ENCODE assay signal across 8 mouse cellular contexts in the genomic region with DNA sequence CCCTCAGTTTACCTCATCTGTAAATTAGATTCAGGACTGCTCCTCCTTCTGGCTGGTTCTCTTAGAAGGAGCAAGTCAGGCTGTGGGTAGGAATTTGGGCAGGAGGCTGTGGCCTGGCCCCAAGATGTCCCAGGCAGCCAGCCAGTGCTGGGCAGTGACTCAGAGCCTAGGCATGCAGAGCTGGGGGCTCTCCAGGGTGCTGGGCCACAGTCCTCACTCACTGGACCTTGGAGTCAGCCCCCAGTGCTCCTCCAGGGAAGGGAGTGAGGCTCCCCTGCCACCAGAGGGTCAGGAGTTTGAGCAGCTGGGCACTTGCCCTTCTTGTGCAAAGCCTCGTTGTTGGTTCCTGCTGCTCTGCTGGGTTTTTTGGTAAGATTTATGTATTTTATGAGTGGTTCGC. TPM values are rescaled to one million over a fixed set of nuclear protein-coding genes. Genes with fewer than 3 reads are reported as not detected.
A peak's percentile ranks its signal among the peaks of the same experiment; 100 is the strongest.
DNase-seq lines count a peak whose midpoint lies in the region; ATAC-seq lines count a peak whose summit lies in the region.

No protein-coding gene starts in this region.

- intact Hi-C loops in gastrocnemius, postnatal 14 days (cut with DNase I; ENCODE audit: low total_unique reads), result no loop called here

- H3K9ac ChIP-seq in kidney, embryonic 14.5 days (ENCODE audit: low read depth, low read length), result no peak overlapping the region
- H3K9ac ChIP-seq in stomach, embryonic 14.5 days (replicated peaks; ENCODE audit: low read depth, low read length), result no peak overlapping the region
- no peak overlapping the region for H3K9ac ChIP-seq in forebrain, embryonic 11.5 days (ENCODE audit: low read length)
- H3K9ac ChIP-seq in hindbrain, embryonic 16.5 days (ENCODE audit: low read depth, low read length), result no peak overlapping the region

- ATAC-seq in kidney, embryonic 14.5 days (ENCODE audit: low FRiP score, low TSS enrichment), result 0 out of 2 replicates have a peak, but pooled peaks have one; percentile 34
- ATAC-seq in stomach, embryonic 14.5 days (ENCODE audit: insufficient number of reproducible peaks, insufficient read depth, low FRiP score, low read depth), result no peak
- ATAC-seq in forebrain, embryonic 11.5 days (replicated peaks; ENCODE audit: low FRiP score), result no peak
- no peak for ATAC-seq in hindbrain, embryonic 16.5 days

- H3K27ac ChIP-seq in kidney, embryonic 14.5 days (ENCODE audit: low read depth, low read length), result peak overlapping the region; percentile 11; the same call in 1 of the 2 replicates
- peak overlapping the region; percentile 22; the same call in 1 of the 2 replicates for H3K27ac ChIP-seq in stomach, embryonic 14.5 days (ENCODE audit: low read length)
- H3K27ac ChIP-seq in forebrain, embryonic 11.5 days (ENCODE audit: low read depth, low read length), result no peak overlapping the region
- H3K27ac ChIP-seq in hindbrain, embryonic 16.5 days (ENCODE audit: low read depth, low read length), result no peak overlapping the region

- peaks cover 30% of the 10 kb centered on the region for H3K36me3 ChIP-seq in kidney, embryonic 14.5 days (ENCODE audit: control insufficient read depth, insufficient read depth, low read length)
- peaks cover 18% of the 10 kb centered on the region for H3K36me3 ChIP-seq in stomach, embryonic 14.5 days (ENCODE audit: control insufficient read depth, insufficient read depth, low read length)
- peaks cover 2% of the 10 kb centered on the region; the same call in 1 of the 2 replicates for H3K36me3 ChIP-seq in forebrain, embryonic 11.5 days (ENCODE audit: control insufficient read depth, insufficient read depth, low read length)
- H3K36me3 ChIP-seq in hindbrain, embryonic 16.5 days (ENCODE audit: control insufficient read depth, insufficient read depth, low read length), result no peaks in the 10 kb centered on the region

- H3K27me3 ChIP-seq in kidney, embryonic 14.5 days (ENCODE audit: control insufficient read depth, insufficient read depth, low read length), result no peaks in the 10 kb centered on the region
- no peaks in the 10 kb centered on the region for H3K27me3 ChIP-seq in stomach, embryonic 14.5 days (ENCODE audit: control insufficient read depth, insufficient read depth, low read length)
- no peaks in the 10 kb centered on the region for H3K27me3 ChIP-seq in forebrain, embryonic 11.5 days (ENCODE audit: control insufficient read depth, insufficient read depth, low read length)
- H3K27me3 ChIP-seq in hindbrain, embryonic 16.5 days (replicated peaks; ENCODE audit: control insufficient read depth, insufficient read depth, low read length), result no peaks in the 10 kb centered on the region

- WGBS in kidney, embryonic 14.5 days, result 50% methylated on average over 2 of the region's 2 CpGs
- 65% methylated on average over 2 of the region's 2 CpGs for WGBS in stomach, embryonic 14.5 days
- 86% methylated on average over 2 of the region's 2 CpGs for WGBS in forebrain, embryonic 11.5 days
- 75% methylated on average over 2 of the region's 2 CpGs for WGBS in hindbrain, embryonic 16.5 days

- H3K9me3 ChIP-seq in kidney, embryonic 14.5 days (ENCODE audit: control insufficient read depth, low read length), result no peaks in the 10 kb centered on the region
- no peaks in the 10 kb centered on the region for H3K9me3 ChIP-seq in stomach, embryonic 14.5 days (ENCODE audit: control insufficient read depth, low read depth, low read length)
- H3K9me3 ChIP-seq in forebrain, embryonic 11.5 days (ENCODE audit: control insufficient read depth, low read length), result no peaks in the 10 kb centered on the region
- H3K9me3 ChIP-seq in hindbrain, embryonic 16.5 days (ENCODE audit: control insufficient read depth, low read length), result no peaks in the 10 kb centered on the region

- H3K4me2 ChIP-seq in kidney, embryonic 14.5 days (replicated peaks; ENCODE audit: low read depth, low read length), result no peak overlapping the region
- H3K4me2 ChIP-seq in stomach, embryonic 14.5 days (replicated peaks; ENCODE audit: low read depth, low read length), result no peak overlapping the region
- H3K4me2 ChIP-seq in forebrain, embryonic 11.5 days (ENCODE audit: low read depth, low read length, severe bottlenecking), result no peak overlapping the region
- H3K4me2 ChIP-seq in hindbrain, embryonic 16.5 days (ENCODE audit: low read length), result no peak overlapping the region

- H3K4me3 ChIP-seq in kidney, embryonic 14.5 days (ENCODE audit: low read length), result no peak overlapping the region
- H3K4me3 ChIP-seq in stomach, embryonic 14.5 days (ENCODE audit: low read depth, low read length), result no peak overlapping the region
- H3K4me3 ChIP-seq in forebrain, embryonic 11.5 days (ENCODE audit: low read depth, low read length), result no peak overlapping the region
- no peak overlapping the region for H3K4me3 ChIP-seq in hindbrain, embryonic 16.5 days (ENCODE audit: low read length)

- DNase-seq in 3134 (ENCODE audit: extremely low read depth, insufficient read length, low spot score), result peak; percentile 93
- DNase-seq in adrenal gland, adult 8-10 months, result peak; percentile 81
- DNase-seq in gastrocnemius, postnatal 14 days, result peak; percentile 87
- no peak for DNase-seq in forebrain, embryonic 11.5 days (ENCODE audit: low spot score)
- DNase-seq in layer of hippocampus, adult 9-10 months (ENCODE audit: low spot score), result no peak

- H3K4me1 ChIP-seq in kidney, embryonic 14.5 days (ENCODE audit: control insufficient read depth, insufficient read depth, low read length), result peaks cover 17% of the 10 kb centered on the region; the same call in 1 of the 2 replicates
- peaks cover 12% of the 10 kb centered on the region; the same call in 1 of the 2 replicates for H3K4me1 ChIP-seq in stomach, embryonic 14.5 days (ENCODE audit: control insufficient read depth, insufficient read depth, low read length)
- H3K4me1 ChIP-seq in forebrain, embryonic 11.5 days (replicated peaks; ENCODE audit: control insufficient read depth, insufficient read depth, low read length), result peaks cover 3% of the 10 kb centered on the region; the same call in 1 of the 2 replicates
- H3K4me1 ChIP-seq in hindbrain, embryonic 16.5 days (ENCODE audit: control insufficient read depth, insufficient read depth, low read depth, low read length), result no peaks in the 10 kb centered on the region

RNA-seq across cellular contexts. Expression of a gene that starts 6.1 kb away (rescaled TPM):
- 1 to 10 TPM in 3 of 4 experiments, under 1 TPM in 1; 0.32 to 4.9 (median 2.1) TPM for total RNA-seq in adrenal gland, adult 8-10 months (2022)
- 1 to 10 TPM; 3.2 to 3.6 TPM for total RNA-seq in gastrocnemius, postnatal 14 days (2021)
- 139 and 150 TPM in 2 replicates for polyA plus RNA-seq in kidney, embryonic 14.5 days (2014; fragmentation: Nextera tagmentation; extraction: Ambion mirVana)
- polyA plus RNA-seq in stomach, embryonic 14.5 days (2014; fragmentation: Nextera tagmentation; extraction: Ambion mirVana), result 111 and 120 TPM in 2 replicates
- 138 and 162 TPM in 2 replicates for polyA plus RNA-seq in forebrain, embryonic 11.5 days (2014; fragmentation: Nextera tagmentation; extraction: Ambion mirVana)
- 21.2 and 26.0 TPM in 2 replicates for polyA plus RNA-seq in hindbrain, embryonic 16.5 days (2015; fragmentation: Nextera tagmentation; extraction: Ambion mirVana)

RNA-seq across cellular contexts. Expression of a gene that starts 30.7 kb away (rescaled TPM):
- total RNA-seq in adrenal gland, adult 8-10 months (2022), result 100 to 1,000 TPM; 102 to 164 (median 147) TPM
- total RNA-seq in gastrocnemius, postnatal 14 days (2021), result 1 to 10 TPM; 4.5 to 9.5 TPM
- 13.2 and 15.8 TPM in 2 replicates for polyA plus RNA-seq in kidney, embryonic 14.5 days (2014; fragmentation: Nextera tagmentation; extraction: Ambion mirVana)
- 23.8 and 26.9 TPM in 2 replicates for polyA plus RNA-seq in stomach, embryonic 14.5 days (2014; fragmentation: Nextera tagmentation; extraction: Ambion mirVana)
- polyA plus RNA-seq in forebrain, embryonic 11.5 days (2014; fragmentation: Nextera tagmentation; extraction: Ambion mirVana), result 23.2 and 23.7 TPM in 2 replicates
- 15.6 and 17.5 TPM in 2 replicates for polyA plus RNA-seq in hindbrain, embryonic 16.5 days (2015; fragmentation: Nextera tagmentation; extraction: Ambion mirVana)

RNA-seq across cellular contexts. Expression of a gene that starts 44.5 kb away (rescaled TPM):
- 10 to 100 TPM; 35.0 to 58.9 (median 47.5) TPM for total RNA-seq in adrenal gland, adult 8-10 months (2022)
- 10 to 100 TPM; 17.9 to 21.2 TPM for total RNA-seq in gastrocnemius, postnatal 14 days (2021)
- 9.4 and 14.3 TPM in 2 replicates for polyA plus RNA-seq in kidney, embryonic 14.5 days (2014; fragmentation: Nextera tagmentation; extraction: Ambion mirVana)
- 10.3 and 10.4 TPM in 2 replicates for polyA plus RNA-seq in stomach, embryonic 14.5 days (2014; fragmentation: Nextera tagmentation; extraction: Ambion mirVana)
- polyA plus RNA-seq in forebrain, embryonic 11.5 days (2014; fragmentation: Nextera tagmentation; extraction: Ambion mirVana), result 5.1 and 5.9 TPM in 2 replicates
- 3.9 and 4.7 TPM in 2 replicates for polyA plus RNA-seq in hindbrain, embryonic 16.5 days (2015; fragmentation: Nextera tagmentation; extraction: Ambion mirVana)

Comparison
In these comparisons a context has a peak if more than half of its experiments do, and no peak if none do; other contexts are left out.
1. DNase-seq: peak in 3134 (single experiment), adrenal gland, adult 8-10 months (single experiment) and gastrocnemius, postnatal 14 days (single experiment); none in forebrain, embryonic 11.5 days (single experiment) and layer of hippocampus, adult 9-10 months (single experiment).
2. H3K27ac ChIP-seq: peak in kidney, embryonic 14.5 days (single experiment) and stomach, embryonic 14.5 days (single experiment); none in forebrain, embryonic 11.5 days (single experiment) and hindbrain, embryonic 16.5 days (single experiment).